Mouse (Mus musculus): ENCODE results near the gene Hoxc11. TPM values are rescaled to one million over a fixed set of nuclear protein-coding genes. Genes with fewer than 3 reads are reported as not detected.

Hoxc11 gene
- total RNA-seq (2021) = not detected
- long read RNA-seq, experiment 1 = 0 reads
- long read RNA-seq, experiment 2 = 0 reads

DNA sequence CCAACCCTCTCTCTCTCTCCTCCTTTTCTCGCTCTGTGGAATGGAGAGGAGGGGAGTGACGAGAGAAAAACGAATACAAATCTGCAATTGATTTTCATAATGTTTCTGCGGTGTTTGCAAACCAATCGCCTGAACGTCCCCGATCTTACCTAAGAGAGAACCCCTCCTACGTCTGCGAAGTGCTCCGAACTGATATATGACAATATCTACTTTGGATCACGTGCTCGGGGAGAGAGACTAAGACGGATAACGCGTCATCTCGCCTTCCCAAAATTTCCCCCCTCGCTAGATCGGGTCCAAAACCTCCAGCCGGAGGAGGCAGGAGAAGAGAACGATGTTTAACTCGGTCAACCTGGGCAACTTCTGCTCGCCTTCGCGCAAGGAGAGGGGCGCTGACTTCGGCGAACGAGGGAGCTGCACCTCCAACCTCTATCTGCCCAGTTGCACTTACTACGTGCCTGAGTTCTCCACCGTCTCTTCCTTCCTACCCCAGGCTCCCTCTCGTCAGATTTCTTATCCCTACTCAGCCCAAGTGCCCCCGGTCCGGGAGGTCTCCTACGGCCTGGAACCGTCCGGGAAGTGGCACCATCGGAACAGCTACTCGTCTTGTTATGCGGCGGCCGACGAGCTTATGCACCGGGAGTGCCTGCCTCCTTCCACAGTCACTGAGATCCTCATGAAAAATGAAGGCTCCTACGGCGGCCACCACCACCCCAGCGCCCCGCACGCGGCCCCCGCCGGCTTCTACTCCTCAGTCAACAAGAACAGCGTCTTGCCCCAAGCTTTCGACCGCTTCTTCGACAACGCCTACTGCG lies at the start of gene Hoxc11:
Gene Hoxc11, plus strand, starts transcription at position 236 of the 815 bp plus-strand sequence.
- no peak for DNase-seq (ENCODE audit: low spot score in 2 of 2)

DNA sequence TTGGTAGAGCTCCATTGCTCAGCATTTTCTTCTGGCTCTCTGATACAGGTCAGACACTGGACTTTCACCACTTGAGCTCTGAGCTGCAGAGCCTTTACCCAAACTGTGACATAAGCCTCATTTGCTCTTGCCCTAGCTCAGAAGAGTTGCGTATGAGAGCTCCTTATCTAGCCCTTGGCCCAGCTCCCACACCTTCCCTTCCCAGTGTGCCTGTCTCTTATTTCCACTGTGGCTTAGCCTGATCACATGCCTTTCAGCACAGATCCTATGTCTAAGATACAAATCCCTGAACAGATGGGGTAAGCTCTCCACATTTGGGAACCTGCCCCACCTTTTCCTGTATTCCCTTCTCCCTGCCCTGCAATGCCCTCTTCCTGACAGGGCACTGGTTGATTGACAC lies 49.3 kb upstream of the Hoxc11 start:
- DNase-seq (ENCODE audit: low spot score in 2 of 2) = no peak

DNA sequence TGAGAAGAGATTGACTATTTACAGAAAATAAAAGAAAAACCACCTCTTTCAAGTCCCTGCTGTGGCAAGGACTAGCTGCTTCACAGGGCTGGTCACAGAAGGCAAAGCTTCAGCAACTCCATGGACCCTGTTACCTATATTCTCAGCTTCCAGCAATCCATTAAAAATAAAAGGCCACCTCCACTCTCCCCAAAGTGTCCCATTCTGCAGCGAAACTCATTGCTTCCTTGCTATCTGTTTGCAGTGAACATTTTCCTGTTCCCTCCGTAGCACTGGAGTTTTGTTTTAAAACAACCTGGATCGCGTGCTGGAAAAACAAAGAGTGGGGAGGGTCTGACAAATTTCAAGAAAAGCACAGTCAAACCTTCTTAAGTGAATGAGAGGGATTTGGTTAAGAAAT lies 44.7 kb upstream of the Hoxc11 start:
- DNase-seq (ENCODE audit: low spot score in 2 of 2) = no peak

DNA sequence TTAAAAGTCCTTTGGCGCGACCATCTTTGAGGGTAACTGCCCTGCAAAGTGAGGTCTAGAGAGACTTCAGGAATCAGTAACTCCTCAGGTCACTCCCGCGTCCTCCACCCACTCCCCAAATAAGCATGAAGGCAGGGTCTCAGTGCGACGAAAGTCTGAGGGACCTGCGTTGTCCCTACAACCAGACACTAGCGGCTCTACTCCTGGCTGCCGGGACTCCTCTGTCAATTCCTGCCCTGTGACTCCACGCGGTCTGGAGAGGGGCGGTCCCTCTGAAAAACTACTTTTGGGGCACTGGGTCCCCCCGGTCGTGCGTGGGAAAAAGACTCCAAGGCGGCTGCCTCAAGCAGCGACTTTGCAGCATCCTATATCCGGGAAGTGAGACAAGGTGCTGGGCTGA lies 44.2 kb upstream of the Hoxc11 start:
- DNase-seq (ENCODE audit: low spot score in 2 of 2) = no peak

DNA sequence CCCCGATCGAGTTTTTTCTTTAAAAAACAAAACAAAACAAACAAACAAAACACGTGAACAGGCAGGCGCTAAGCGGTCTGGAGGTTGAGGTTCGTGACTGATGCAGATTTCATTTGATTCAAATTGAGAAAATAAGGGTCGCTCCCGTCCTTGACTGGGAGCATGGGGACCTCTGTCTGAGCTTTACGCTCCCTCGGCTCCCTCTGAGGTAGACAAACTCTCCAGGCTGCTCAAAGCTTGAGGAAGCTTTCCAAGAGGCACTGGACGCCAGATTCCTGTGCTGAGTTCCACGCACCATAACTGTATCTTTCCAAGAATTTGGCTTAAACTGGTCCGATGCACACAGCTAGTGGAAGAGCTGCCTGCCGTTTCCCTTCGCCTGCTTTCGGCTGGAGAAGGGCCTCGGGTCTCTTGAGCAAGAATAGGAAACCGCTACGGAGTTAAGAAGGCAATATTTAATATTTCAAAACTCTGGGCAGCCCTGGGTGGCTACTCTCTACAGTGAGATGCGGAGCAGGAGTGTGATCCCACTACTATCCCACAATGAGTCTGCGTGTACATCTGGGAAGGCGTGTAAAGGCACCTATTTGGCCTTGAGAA lies 43.6 kb upstream of the Hoxc11 start:
- no peak for DNase-seq (ENCODE audit: low spot score in 2 of 2)

DNA sequence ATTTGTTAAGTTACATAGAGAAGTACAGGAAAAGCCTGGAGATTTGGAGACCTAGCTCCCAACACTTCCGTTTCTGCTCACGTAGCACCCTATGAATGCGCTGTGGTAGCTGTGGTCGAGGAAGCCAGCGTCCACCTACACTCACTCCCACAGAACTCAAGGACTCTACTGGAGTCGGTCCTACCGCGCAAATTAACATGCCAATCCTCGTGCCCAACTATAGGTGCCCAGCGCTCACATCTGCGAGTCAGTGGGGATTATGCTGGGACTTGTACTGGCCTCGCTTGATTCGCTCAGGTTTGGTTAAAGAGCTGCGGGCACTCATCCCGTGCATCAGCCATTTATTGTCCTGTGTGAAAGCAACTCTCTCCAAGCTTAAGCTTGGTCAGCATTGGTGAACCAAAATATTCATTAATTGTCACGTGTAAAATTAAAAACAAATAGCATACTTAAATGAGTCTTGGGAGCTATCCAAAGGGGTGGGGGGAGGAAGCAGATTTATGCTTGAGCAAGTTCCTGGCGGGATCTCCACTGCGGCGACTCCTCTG lies 41.1 kb upstream of the Hoxc11 start:
- DNase-seq (ENCODE audit: low spot score in 2 of 2) = no peak

DNA sequence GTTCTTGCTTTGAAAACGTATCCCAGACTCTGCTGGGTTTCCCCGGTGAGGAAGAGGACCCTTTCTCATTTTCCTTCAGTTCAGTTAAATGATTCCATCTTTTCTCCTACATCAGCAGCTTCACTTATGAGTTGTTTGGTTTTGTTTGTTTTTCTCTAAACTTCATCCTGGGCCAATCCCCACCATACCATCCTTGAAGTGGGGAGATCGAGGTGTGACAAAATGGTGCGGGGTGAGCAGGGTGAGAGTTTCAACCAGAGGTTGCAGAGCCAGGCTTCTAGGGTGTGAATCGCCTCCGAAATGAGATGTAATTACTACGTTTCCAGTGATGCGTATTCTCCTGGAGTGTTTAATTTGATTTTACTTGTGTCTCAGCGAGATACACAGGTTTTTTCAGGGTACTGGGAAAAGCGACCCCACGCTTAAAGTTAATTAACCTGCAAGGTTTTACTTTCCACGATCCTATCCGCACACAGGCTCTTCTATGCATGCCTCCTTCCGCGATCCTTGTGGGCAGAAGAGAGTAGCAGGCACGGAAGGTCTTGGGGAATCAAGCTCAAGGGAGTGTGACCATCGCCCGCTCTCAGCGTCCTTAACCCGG lies 36.2 kb upstream of the Hoxc11 start:
- no peak for DNase-seq (ENCODE audit: low spot score in 2 of 2)

DNA sequence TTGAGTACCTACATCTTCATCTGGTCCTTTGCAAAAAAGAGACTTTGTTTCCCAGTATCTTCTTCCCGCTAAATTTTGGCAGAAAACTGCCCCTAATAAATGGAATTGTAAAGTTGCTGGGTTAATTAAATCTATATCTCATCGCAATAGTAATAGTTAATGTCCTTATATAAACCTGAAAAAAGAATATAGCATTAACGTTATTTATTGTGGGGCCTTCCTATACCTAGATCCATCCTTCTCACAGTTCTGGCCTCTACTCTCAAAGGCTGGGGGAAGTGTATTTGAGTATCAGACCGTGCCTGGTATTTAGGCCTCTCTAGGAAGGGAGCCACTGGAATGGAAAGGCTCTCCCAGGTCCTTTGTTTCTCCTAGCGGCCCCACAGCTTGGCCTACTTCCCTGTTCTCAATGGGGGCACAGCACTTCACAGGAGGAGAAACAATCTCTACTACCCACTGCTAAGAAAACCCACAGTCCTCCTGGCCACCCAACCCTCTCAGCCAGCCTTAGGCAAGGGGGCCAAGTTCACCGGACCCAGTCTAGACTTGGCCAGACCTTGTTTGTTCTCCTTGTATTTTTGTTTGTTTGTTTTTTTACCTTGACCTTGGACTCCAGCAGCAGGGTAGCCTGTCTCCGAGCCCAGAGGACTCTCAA lies 35.5 kb upstream of the Hoxc11 start:
- DNase-seq (ENCODE audit: low spot score in 2 of 2) = no peak

DNA sequence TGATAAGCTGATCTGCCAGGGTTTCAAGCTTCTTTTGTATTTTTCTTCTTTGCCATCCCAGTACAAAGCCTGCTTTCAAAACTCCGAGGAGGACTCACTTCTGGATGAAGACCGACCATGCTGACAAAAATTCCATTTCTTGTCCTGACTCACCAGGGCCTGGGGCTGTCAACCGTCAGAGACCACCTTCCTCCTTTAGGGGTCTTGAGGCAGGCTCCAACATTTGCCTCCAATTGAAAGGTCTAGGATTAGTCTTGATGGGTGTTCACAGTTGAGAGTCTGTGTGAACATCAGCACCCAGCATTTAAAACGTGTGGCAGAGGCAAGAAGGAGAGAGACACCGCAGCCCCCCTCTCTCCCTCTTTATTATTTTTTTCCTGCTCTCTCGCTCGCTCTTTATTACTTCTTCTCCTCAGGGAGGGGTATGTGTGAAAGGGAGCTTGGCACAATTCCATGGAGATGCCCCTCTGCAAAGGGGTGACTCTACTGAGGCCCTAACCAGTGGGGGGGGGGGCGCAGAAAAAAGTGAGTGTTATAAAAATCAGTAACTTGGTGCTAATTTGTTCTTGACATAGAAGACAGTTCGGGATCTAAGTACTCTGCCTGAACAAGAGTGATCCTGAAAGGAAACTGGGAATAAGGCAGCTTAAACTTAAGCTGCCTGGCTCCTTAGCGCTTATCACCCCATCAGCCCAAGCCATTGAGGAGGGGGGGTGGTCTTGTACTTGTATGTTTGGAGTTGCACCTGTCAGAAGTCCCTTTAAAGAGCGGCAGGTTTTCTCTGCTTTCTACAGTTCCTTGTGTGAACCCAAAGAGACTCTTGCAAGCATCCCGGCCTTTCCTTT lies 34.7 kb upstream of the Hoxc11 start:
- DNase-seq (ENCODE audit: low spot score in 2 of 2) = no peak

DNA sequence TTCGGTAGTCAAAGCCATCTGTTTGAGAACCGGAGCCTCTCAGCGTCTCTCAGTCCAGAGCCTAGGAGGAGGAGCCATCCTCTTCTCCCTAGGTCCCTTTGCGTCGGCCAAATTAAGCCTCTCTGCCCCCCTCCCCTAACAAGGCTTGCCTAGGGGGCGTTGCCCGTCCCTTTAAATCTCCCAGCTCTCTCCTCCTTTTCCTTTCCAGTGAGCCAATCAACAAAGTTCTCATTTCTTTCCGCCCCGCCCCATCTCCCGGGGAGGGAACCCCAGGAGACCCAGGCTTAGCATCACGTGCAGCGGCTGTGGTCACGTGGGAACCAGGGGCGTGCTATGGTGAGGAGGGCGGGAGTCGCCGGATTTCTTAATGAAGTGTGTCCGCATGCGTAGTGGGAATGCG lies 33.6 kb upstream of the Hoxc11 start:
- no peak for DNase-seq (ENCODE audit: low spot score in 2 of 2)

DNA sequence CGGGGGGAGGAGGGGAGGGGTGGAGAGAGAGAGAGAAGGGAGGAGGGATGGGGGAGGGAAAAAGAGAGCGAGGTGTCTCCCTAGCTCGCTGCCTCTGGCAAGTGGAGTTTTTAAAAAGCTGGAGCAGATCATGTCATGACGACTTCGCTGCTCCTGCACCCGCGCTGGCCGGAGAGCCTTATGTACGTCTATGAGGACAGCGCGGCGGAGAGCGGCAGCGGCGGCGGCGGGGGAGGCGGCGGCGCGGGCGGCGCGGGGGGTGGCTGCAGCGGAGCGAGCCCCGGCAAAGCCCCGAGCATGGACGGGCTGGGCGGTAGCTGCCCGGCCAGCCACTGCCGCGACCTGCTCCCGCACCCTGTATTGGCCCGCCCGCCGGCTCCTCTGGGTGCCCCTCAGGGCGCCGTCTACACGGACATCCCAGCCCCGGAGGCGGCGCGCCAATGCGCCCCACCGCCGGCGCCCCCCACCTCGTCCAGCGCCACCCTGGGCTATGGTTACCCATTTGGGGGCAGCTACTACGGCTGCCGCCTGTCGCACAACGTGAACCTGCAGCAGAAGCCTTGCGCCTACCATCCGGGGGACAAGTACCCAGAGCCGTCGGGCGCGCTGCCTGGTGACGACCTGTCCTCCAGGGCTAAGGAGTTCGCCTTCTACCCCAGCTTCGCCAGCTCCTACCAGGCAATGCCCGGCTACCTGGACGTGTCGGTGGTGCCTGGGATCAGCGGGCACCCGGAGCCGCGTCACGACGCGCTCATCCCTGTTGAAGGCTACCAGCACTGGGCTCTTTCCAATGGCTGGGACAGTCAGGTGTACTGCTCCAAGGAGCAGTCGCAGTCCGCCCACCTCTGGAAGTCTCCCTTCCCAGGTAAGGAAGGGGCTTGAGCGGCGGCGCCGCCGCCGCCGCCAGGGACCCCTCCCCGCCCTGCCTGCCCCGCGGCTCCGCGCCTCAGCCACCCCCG lies 32.9 kb upstream of the Hoxc11 start, which contains the start of gene Hoxc13:
Gene Hoxc13, plus strand, starts transcription at position 51 of the 959 bp plus-strand sequence.
- DNase-seq (ENCODE audit: low spot score in 2 of 2) = no peak

DNA sequence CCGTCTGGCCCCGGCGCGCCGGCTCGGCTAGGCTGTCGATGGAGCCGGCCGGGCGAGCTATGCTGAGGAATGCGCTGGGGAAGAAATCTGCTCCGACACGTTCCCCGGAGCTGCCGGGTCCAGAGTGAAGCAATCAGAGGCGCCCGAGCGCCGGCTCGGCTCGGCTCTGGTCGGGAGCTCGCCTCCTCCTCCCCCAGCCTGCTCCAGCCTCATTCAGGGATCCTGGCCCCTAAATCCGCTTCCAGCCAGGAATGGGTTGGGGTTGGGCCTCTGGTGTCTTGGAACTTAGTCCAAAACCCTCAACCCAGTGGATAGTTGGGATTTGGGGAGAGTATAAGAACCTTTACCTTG lies 32.2 kb upstream of the Hoxc11 start:
- no peak for DNase-seq (ENCODE audit: low spot score in 2 of 2)

DNA sequence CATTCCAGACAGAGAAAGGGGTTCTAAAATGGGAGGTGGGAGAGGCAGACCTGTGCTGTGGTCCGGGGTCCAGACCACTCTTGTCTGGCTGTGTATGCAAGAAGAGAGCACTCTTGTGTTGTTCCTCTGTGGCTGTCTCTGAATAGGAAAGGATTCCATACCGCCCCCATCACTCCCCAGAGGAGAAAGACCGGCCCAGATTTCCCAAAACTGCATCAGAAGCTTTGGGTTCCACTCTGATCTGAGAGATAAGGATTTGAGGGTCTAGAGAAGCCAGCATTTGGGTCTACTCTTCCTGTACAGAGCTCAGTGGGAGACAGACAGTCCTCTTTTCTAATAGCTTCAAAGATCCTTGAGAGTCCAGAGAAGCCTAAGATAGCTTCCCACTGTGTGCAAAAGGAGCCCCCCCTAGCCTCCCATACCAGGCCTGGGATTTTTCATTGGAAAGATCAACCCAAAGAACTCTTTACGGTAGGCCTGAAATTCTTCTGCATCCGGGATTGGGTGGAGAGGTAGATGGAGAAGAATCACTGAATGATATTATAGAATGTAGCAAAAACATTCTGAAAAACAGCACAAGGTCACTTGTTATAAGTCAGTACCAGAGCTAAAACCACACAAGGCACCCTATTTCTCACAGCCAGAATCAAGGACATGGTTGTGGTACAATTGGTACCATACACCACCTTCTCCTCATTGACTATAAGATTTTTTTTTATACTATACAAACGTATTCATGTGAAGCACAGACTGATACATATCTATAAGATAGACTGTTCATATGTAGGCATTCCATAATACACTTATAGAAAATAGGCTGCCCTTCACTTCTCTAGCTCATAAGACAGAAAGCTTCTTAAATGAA lies 31.4 kb upstream of the Hoxc11 start:
- DNase-seq (ENCODE audit: low spot score in 2 of 2) = no peak

DNA sequence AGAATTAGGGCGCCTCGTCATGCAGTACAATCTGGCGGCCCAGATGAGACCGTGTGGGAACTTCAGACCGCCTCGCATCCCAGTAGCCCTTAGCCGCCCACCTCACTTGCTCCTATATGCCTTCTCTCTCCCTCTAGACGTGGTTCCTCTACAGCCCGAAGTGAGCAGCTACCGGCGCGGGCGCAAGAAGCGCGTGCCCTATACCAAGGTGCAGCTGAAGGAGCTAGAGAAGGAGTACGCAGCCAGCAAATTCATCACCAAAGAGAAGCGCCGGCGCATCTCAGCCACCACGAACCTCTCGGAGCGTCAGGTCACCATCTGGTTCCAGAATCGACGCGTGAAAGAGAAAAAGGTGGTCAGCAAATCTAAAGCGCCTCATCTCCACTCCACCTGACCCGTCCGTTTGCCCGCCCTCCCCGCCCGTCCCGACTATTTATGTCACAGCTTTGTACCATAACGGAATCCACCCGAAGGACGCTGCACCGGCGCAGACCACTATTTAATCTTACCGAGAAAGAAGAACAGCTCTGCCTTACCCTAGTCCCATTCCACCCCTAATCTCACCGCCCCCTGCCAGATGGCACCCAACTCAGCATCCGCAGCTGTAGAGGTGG lies 27.1 kb upstream of the Hoxc11 start:
- DNase-seq (ENCODE audit: low spot score in 2 of 2) = no peak

DNA sequence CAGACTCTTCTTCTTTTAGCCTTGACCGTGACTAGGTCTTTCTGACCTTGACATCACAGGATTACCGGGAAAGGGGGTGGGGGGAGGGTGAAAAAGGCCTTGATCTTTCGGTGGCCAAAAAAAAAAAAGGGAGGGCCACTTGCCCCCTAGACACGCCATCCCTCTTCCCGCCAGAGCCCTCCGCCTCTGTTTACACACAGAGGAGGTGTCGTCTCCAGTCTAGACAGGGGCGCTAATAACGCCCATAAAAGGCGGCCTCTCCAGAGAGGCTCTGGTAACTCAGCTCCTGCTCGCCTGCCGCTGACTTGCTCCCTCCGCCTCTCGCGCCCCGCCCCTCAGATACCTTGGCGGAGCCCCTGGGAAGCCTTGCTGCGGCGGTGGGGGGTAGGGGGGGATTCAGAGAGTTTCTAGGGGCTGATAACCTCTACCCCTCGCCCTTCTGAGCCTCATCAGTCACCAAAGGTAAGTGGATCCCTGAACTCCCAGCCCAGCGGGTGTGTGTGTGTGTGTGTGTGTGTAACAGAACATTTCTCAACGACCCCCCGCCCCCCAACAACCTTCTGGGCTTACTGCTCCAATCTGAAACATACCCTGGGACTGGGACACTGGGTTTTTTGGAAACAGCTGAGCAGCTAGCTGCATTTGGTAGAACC lies 22.4 kb upstream of the Hoxc11 start:
- DNase-seq (ENCODE audit: low spot score in 2 of 2) = no peak

DNA sequence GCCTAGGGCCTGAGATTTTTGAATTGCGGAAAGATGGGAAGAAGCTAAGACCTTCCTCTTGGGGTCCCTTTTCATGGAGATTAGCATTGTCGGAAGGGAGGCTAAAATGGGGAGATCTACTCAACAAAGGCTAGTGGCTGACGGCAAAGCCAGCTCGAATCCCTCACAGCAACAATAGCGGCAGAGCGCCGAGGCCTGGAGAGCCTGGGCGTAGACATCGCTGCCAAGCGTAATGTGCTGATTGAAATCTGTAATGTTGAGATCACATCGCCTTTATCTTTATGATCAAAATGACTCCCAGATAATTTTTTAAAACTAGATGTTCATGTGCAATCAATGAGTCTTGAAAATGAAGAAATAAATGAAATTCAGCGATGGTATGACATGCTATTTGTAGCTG lies 19.8 kb upstream of the Hoxc11 start:
- no peak for DNase-seq (ENCODE audit: low spot score in 2 of 2)

DNA sequence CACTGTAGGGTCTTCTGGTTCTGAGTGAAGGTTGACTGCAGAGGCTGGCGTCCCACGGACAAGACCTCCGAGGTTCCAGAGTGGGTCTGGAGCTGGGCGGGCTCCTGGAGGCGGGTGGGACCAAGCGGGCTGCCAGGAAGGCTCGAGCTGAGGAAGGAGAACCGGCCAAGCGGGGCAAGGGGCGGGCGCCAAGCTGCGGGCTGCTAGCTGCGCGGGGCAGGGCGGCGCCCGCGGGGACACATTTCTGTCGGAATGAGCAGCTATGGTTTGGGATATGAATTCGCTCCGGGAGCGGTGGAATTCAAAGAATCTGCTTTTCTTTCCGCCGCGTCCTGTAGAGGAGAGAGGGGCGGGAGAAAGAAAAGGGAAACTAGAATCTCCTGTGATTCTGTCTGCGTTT lies 19.3 kb upstream of the Hoxc11 start:
- DNase-seq (ENCODE audit: low spot score in 2 of 2) = no peak
